Mouse (Mus musculus) heart, postnatal 0 days (tissue): ENCODE measurements around the gene Aatf.

Source experiments
- CTCF ChIP-seq: IDR thresholded peaks from 2 replicates; pipeline ENCODE4 v1.5.1; 2016; ENCODE audit warnings: antibody characterized with exemption, control low read depth, low read depth
- EP300 ChIP-seq: IDR thresholded peaks from 2 replicates; pipeline ENCODE4 v1.6.1; 2016; ENCODE audit warnings: antibody characterized with exemption, low read depth

GRCm38 (mm10) chr11:84420779-84421178 is 92.5 kb downstream of the Aatf start:
- TF ChIP-seq CTCF (no peak), EP300 (no peak)
